Mouse (Mus musculus): Measurements from ENCODE around the gene Dpp8. TPM values are rescaled to one million over a fixed set of nuclear protein-coding genes. Genes with fewer than 3 reads are reported as not detected.
A peak's percentile ranks its signal among the peaks of the same experiment; 100 is the strongest.

Gene Dpp8
- polyA plus RNA-seq, 1 experiment from 2014 or later, result 34.8 TPM

DNA sequence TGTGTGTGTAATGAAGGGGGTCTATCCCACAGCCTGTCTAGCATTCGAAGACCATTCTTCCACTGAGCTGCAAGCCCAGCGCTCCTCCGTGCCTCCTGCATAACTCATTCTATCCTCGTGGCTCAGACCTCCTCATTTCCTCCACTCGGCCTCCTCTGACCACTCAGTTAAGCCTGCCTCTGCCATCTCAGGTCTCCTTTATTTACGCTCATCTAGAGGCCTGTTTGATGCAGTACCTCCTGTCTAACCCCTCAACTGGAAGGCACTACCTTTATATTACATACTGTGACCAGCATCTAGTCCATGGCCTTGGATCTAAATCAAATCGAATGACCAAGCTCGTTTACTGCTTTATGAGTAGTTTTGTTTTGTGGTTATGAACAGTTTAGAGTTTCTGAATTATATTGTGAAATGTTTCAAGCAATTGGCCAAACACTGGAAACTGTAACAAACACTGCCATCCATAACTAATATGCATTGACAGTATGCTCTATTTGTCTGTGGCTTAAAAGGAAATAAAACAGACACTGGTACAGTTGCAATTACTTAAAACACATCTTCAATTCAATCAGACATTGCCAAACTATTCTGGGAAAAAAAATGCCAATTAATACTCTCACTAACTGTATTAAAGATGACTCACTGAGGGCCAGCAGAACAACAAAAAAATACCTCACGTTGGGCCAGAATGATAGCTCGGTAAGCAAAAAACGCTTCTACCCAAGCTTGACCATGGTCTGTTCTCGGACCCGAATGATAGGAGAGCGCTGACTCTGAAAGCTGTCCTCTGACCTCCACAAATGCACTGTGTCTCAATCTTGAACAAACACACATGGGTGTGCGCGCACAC is 15.0 kb upstream of the Dpp8 start:
- Histone ChIP-seq H3K9ac (no peak overlapping the region), H3K4me3 (ENCODE audit: low read depth, low read length) (no peak overlapping the region), H3K27ac (ENCODE audit: low read depth) (no peak overlapping the region), H3K4me2 (no peak overlapping the region), H3K36me3 (ENCODE audit: insufficient read depth) (no peaks in the 10 kb centered on the region), H3K27me3 (ENCODE audit: insufficient read depth, low read length) (no peaks in the 10 kb centered on the region), H3K4me1 (ENCODE audit: insufficient read depth) (peaks cover 17% of the 10 kb centered on the region), H3K9me3 (ENCODE audit: low read depth, low read length) (no peaks in the 10 kb centered on the region)
- 77% methylated on average over 16 of the region's 16 CpGs for WGBS
- no peak for ATAC-seq (ENCODE audit: insufficient read depth)
- TF ChIP-seq CTCF (IDR thresholded peaks at IDR 0.05; ENCODE audit: low read depth), result no peak
- no peak for DNase-seq

GRCm38 (mm10) chr9:65017896-65018295 is 14.3 kb upstream of the Dpp8 start:
- no peak for ATAC-seq (ENCODE audit: insufficient read depth)
- DNase-seq, result no peak
- Histone ChIP-seq H3K27ac (ENCODE audit: low read depth) (no peak overlapping the region), H3K27me3 (ENCODE audit: insufficient read depth, low read length) (no peaks in the 10 kb centered on the region), H3K4me3 (ENCODE audit: low read depth, low read length) (no peak overlapping the region), H3K36me3 (ENCODE audit: insufficient read depth) (no peaks in the 10 kb centered on the region), H3K9me3 (ENCODE audit: low read depth, low read length) (no peaks in the 10 kb centered on the region), H3K9ac (no peak overlapping the region), H3K4me2 (no peak overlapping the region), H3K4me1 (ENCODE audit: insufficient read depth) (peaks cover 17% of the 10 kb centered on the region)
- no peak for TF ChIP-seq CTCF (IDR thresholded peaks at IDR 0.05; ENCODE audit: low read depth)
- WGBS, result 82% methylated on average over 4 of the region's 4 CpGs

DNA sequence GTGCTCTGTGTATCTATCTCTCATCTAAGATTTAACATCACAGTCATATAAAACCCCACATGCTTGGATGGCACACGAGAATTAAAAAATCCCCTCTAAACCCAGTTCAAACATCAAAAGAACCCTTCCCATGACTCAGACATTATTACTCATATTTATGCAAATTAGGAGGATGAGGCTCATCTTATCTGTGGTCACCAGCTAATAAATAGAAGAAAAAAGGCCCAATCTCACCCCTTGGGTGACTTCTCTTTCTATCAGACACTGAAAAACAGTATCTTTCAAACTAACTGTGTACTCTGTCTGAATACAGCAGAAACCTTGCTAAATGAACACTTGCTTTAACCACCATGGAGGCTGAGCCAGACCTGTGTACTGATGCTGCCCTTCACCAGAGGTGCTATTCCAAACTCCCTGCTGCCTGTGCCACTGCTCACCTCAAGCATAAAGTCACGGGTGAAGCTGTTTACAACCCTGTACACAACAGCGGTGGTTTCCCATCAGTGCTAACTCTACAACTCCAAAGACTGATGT is 13.6 kb upstream of the Dpp8 start:
- WGBS, result 55% methylated on average over 3 of the region's 3 CpGs
- Histone ChIP-seq H3K4me3 (ENCODE audit: low read depth, low read length) (no peak overlapping the region), H3K4me1 (ENCODE audit: insufficient read depth) (peaks cover 17% of the 10 kb centered on the region), H3K9me3 (ENCODE audit: low read depth, low read length) (no peaks in the 10 kb centered on the region), H3K36me3 (ENCODE audit: insufficient read depth) (no peaks in the 10 kb centered on the region), H3K27ac (ENCODE audit: low read depth) (no peak overlapping the region), H3K27me3 (ENCODE audit: insufficient read depth, low read length) (no peaks in the 10 kb centered on the region), H3K4me2 (no peak overlapping the region), H3K9ac (no peak overlapping the region)
- no peak for TF ChIP-seq CTCF (IDR thresholded peaks at IDR 0.05; ENCODE audit: low read depth)
- no peak for DNase-seq
- ATAC-seq (ENCODE audit: insufficient read depth), result no peak

GRCm38 (mm10) chr9:65019146-65019545 is 13.1 kb upstream of the Dpp8 start:
- H3K9ac ChIP-seq, result no peak overlapping the region
- no peak for TF ChIP-seq CTCF (IDR thresholded peaks at IDR 0.05; ENCODE audit: low read depth)
- no peaks in the 10 kb centered on the region for H3K36me3 ChIP-seq (ENCODE audit: insufficient read depth)
- 9% methylated on average over 3 of the region's 3 CpGs for WGBS
- ATAC-seq (ENCODE audit: insufficient read depth), result no peak
- no peak overlapping the region for H3K4me3 ChIP-seq (ENCODE audit: low read depth, low read length)
- peak overlapping the region; percentile 83; the same call in 1 of the 2 replicates for H3K4me2 ChIP-seq
- peak; percentile 33 for DNase-seq
- H3K27ac ChIP-seq (ENCODE audit: low read depth), result no peak overlapping the region
- H3K9me3 ChIP-seq (ENCODE audit: low read depth, low read length), result no peaks in the 10 kb centered on the region
- no peaks in the 10 kb centered on the region for H3K27me3 ChIP-seq (ENCODE audit: insufficient read depth, low read length)
- H3K4me1 ChIP-seq (ENCODE audit: insufficient read depth), result peaks cover 17% of the 10 kb centered on the region

DNA sequence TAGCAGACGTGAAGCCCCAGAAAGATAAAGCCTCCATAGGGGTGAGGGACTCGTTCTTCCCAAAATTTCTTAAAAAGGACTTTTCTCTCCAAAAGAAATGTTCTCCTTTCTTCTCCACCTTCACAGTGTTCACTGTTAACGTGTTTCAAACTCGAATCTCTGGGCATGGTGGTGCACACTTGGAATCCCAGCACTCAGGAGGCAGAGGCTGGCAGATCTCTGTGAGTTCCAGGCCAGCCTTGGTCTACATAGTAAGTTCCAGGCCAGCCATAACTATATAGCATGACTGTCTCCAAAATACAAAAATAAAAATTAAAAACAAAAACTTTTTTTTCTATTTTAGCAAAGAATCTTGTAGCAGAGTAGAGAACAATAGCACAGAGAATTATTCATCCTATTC is 12.1 kb upstream of the Dpp8 start:
- TF ChIP-seq CTCF (IDR thresholded peaks at IDR 0.05; ENCODE audit: low read depth), result no peak
- Histone ChIP-seq H3K27ac (ENCODE audit: low read depth) (no peak overlapping the region), H3K4me1 (ENCODE audit: insufficient read depth) (peaks cover 17% of the 10 kb centered on the region), H3K4me3 (ENCODE audit: low read depth, low read length) (peak overlapping the region; percentile 91), H3K9me3 (ENCODE audit: low read depth, low read length) (no peaks in the 10 kb centered on the region), H3K36me3 (ENCODE audit: insufficient read depth) (no peaks in the 10 kb centered on the region), H3K9ac (no peak overlapping the region), H3K4me2 (peak overlapping the region; percentile 83), H3K27me3 (ENCODE audit: insufficient read depth, low read length) (no peaks in the 10 kb centered on the region)
- DNase-seq, result no peak
- no peak for ATAC-seq (ENCODE audit: insufficient read depth)
- 34% methylated on average over 4 of the region's 4 CpGs for WGBS

- TF ChIP-seq CTCF (IDR thresholded peaks at IDR 0.05; ENCODE audit: low read depth), result no peak
- Histone ChIP-seq H3K4me2 (peak within 1 kb of the TSS; percentile 83), H3K9me3 (ENCODE audit: low read depth, low read length) (no peaks in the 10 kb centered on the region), H3K4me1 (ENCODE audit: insufficient read depth) (peaks cover 13% of the 10 kb centered on the region), H3K4me3 (ENCODE audit: low read depth, low read length) (peak within 1 kb of the TSS; percentile 91), H3K36me3 (ENCODE audit: insufficient read depth) (no peaks in the 10 kb centered on the region), H3K9ac (peak within 1 kb of the TSS; percentile 91), H3K27ac (ENCODE audit: low read depth) (peak within 1 kb of the TSS; percentile 81), H3K27me3 (ENCODE audit: insufficient read depth, low read length) (no peaks in the 10 kb centered on the region)
- ATAC-seq (ENCODE audit: insufficient read depth) (peak; percentile 93), DNase-seq (peak; percentile 95)
- under 1% methylated on average over 81 of the region's 81 CpGs for whole genome bisulfite sequencing
These were observed 11.0 kb upstream of the Dpp8 start, which contains the start of gene Hacd3 for GRCm38 (mm10) chr9:65020991-65021886. Hacd3 (minus strand) TSS chr9:65021693.
